Mouse (Mus musculus): ENCODE measurements around the gene Ppp2ca. TPM values are rescaled to one million over a fixed set of nuclear protein-coding genes. Genes with fewer than 3 reads are reported as not detected.
A peak's percentile ranks its signal among the peaks of the same experiment; 100 is the strongest.

Ppp2ca gene
- polyA plus RNA-seq, 1 experiment = 103 TPM

- no peak overlapping the region for H3K27ac ChIP-seq (ENCODE audit: insufficient read depth, low read length)
- H3K27me3 ChIP-seq (ENCODE audit: control insufficient read depth, insufficient read depth, low read length, poor library complexity, severe bottlenecking) = no peaks in the 10 kb centered on the region
- H3K9me3 ChIP-seq (replicated peaks; ENCODE audit: control insufficient read depth, insufficient read depth, low read length, poor library complexity, severe bottlenecking) = no peaks in the 10 kb centered on the region
- no peaks in the 10 kb centered on the region for H3K4me1 ChIP-seq (ENCODE audit: control insufficient read depth, insufficient read depth, low read length)
- H3K9ac ChIP-seq (ENCODE audit: low read depth, poor library complexity, severe bottlenecking) = no peak overlapping the region
- TF ChIP-seq EP300 (IDR thresholded peaks at IDR 0.05; ENCODE audit: insufficient read depth, low read depth, low read length) = no peak
- no peak for TF ChIP-seq POLR2A (IDR thresholded peaks at IDR 0.05; ENCODE audit: insufficient read depth, low read length)
- TF ChIP-seq CTCF (IDR thresholded peaks at IDR 0.05; ENCODE audit: low read depth, low read length) = no peak
- H3K4me3 ChIP-seq (ENCODE audit: low read depth, low read length) = no peak overlapping the region
- H3K36me3 ChIP-seq (ENCODE audit: control insufficient read depth, insufficient read depth, low read length, poor library complexity, severe bottlenecking) = no peaks in the 10 kb centered on the region
Measured at GRCm38 (mm10) chr11:52075794-52076633, 22.5 kb upstream of the Ppp2ca start.

DNA sequence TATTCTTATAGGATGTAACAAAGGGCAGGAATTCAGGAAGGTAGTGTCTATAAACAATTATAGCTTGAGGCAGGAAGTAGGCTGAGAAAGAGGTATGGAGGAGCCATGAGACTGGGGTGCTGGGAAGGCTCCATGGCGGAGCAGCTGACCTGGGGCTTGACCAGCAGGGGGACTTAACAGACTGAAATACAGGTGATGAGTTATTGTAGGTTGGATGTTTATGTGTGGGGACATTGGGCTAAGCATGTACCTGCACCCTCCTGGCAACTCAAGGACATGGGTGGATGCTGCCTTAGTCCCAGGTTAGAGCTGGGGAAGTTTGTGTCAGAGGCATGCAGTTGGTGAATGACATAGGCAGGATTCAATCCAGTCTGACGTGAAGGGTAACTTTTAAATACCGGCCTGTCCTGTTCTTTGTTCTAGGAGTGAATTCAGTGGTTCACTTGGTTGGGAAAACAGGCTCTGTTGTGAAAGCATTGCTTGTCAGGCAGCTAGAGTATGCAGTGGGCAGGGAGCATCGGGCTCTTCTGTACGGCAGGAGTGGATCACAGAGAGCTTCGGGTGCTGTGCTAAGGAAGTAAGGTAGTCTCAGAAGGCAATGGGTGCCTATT is 21.6 kb upstream of the Ppp2ca start:
- Histone ChIP-seq H3K9ac (ENCODE audit: low read depth, poor library complexity, severe bottlenecking) (no peak overlapping the region), H3K36me3 (ENCODE audit: control insufficient read depth, insufficient read depth, low read length, poor library complexity, severe bottlenecking) (no peaks in the 10 kb centered on the region), H3K9me3 (replicated peaks; ENCODE audit: control insufficient read depth, insufficient read depth, low read length, poor library complexity, severe bottlenecking) (no peaks in the 10 kb centered on the region), H3K4me3 (ENCODE audit: low read depth, low read length) (no peak overlapping the region), H3K4me1 (ENCODE audit: control insufficient read depth, insufficient read depth, low read length) (no peaks in the 10 kb centered on the region), H3K27me3 (ENCODE audit: control insufficient read depth, insufficient read depth, low read length, poor library complexity, severe bottlenecking) (no peaks in the 10 kb centered on the region), H3K27ac (ENCODE audit: insufficient read depth, low read length) (no peak overlapping the region)
- TF ChIP-seq CTCF (IDR thresholded peaks at IDR 0.05; ENCODE audit: low read depth, low read length) (peak; percentile 11), POLR2A (IDR thresholded peaks at IDR 0.05; ENCODE audit: insufficient read depth, low read length) (no peak)

DNA sequence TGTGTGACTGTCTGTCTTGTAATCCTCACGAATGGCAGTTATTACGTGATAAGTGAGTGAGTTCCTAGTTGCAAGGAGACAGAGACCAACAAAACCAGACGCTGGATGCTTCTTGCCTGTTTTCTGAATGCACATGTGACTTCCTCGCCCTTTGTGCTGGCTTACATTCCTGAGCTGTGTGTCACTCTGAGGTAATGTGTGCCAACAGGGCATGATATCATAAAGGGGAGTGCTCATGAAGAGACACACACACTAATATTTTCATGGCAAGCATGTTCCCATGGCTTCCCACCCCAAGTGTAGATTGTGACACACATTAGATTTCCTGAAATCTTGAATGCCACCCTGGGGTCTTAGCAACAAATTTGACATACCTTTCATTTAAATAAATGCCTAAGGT is 20.5 kb upstream of the Ppp2ca start:
- H3K4me1 ChIP-seq (ENCODE audit: control insufficient read depth, insufficient read depth, low read length) = no peaks in the 10 kb centered on the region
- no peaks in the 10 kb centered on the region for H3K36me3 ChIP-seq (ENCODE audit: control insufficient read depth, insufficient read depth, low read length, poor library complexity, severe bottlenecking)
- no peak overlapping the region for H3K27ac ChIP-seq (ENCODE audit: insufficient read depth, low read length)
- TF ChIP-seq EP300 (IDR thresholded peaks at IDR 0.05; ENCODE audit: insufficient read depth, low read depth, low read length) (no peak), POLR2A (IDR thresholded peaks at IDR 0.05; ENCODE audit: insufficient read depth, low read length) (no peak), CTCF (IDR thresholded peaks at IDR 0.05; ENCODE audit: low read depth, low read length) (no peak)
- no peaks in the 10 kb centered on the region for H3K9me3 ChIP-seq (replicated peaks; ENCODE audit: control insufficient read depth, insufficient read depth, low read length, poor library complexity, severe bottlenecking)
- H3K4me3 ChIP-seq (ENCODE audit: low read depth, low read length) = no peak overlapping the region
- H3K27me3 ChIP-seq (ENCODE audit: control insufficient read depth, insufficient read depth, low read length, poor library complexity, severe bottlenecking) = no peaks in the 10 kb centered on the region
- no peak overlapping the region for H3K9ac ChIP-seq (ENCODE audit: low read depth, poor library complexity, severe bottlenecking)

GRCm38 (mm10) chr11:52079978-52080377 is 18.5 kb upstream of the Ppp2ca start:
- H3K27ac ChIP-seq (ENCODE audit: insufficient read depth, low read length) = no peak overlapping the region
- no peaks in the 10 kb centered on the region for H3K36me3 ChIP-seq (ENCODE audit: control insufficient read depth, insufficient read depth, low read length, poor library complexity, severe bottlenecking)

GRCm38 (mm10) chr11:52080656-52081055 is 17.8 kb upstream of the Ppp2ca start:
- Histone ChIP-seq H3K4me3 (ENCODE audit: low read depth, low read length) (no peak overlapping the region), H3K9ac (ENCODE audit: low read depth, poor library complexity, severe bottlenecking) (no peak overlapping the region), H3K36me3 (ENCODE audit: control insufficient read depth, insufficient read depth, low read length, poor library complexity, severe bottlenecking) (no peaks in the 10 kb centered on the region), H3K27ac (ENCODE audit: insufficient read depth, low read length) (no peak overlapping the region), H3K9me3 (replicated peaks; ENCODE audit: control insufficient read depth, insufficient read depth, low read length, poor library complexity, severe bottlenecking) (no peaks in the 10 kb centered on the region), H3K4me1 (ENCODE audit: control insufficient read depth, insufficient read depth, low read length) (no peaks in the 10 kb centered on the region), H3K27me3 (ENCODE audit: control insufficient read depth, insufficient read depth, low read length, poor library complexity, severe bottlenecking) (no peaks in the 10 kb centered on the region)
- no peak for TF ChIP-seq POLR2A (IDR thresholded peaks at IDR 0.05; ENCODE audit: insufficient read depth, low read length)

More at GRCm38 (mm10) chr11:52079978-52080377, 18.5 kb upstream of the Ppp2ca start:
- no peak overlapping the region for H3K4me3 ChIP-seq (ENCODE audit: low read depth, low read length)
- no peak overlapping the region for H3K9ac ChIP-seq (ENCODE audit: low read depth, poor library complexity, severe bottlenecking)
- H3K9me3 ChIP-seq (replicated peaks; ENCODE audit: control insufficient read depth, insufficient read depth, low read length, poor library complexity, severe bottlenecking) = no peaks in the 10 kb centered on the region
- no peak for TF ChIP-seq CTCF (IDR thresholded peaks at IDR 0.05; ENCODE audit: low read depth, low read length)
- TF ChIP-seq POLR2A (IDR thresholded peaks at IDR 0.05; ENCODE audit: insufficient read depth, low read length) = no peak
- no peak for TF ChIP-seq EP300 (IDR thresholded peaks at IDR 0.05; ENCODE audit: insufficient read depth, low read depth, low read length)
- H3K27me3 ChIP-seq (ENCODE audit: control insufficient read depth, insufficient read depth, low read length, poor library complexity, severe bottlenecking) = no peaks in the 10 kb centered on the region
- no peaks in the 10 kb centered on the region for H3K4me1 ChIP-seq (ENCODE audit: control insufficient read depth, insufficient read depth, low read length)

DNA sequence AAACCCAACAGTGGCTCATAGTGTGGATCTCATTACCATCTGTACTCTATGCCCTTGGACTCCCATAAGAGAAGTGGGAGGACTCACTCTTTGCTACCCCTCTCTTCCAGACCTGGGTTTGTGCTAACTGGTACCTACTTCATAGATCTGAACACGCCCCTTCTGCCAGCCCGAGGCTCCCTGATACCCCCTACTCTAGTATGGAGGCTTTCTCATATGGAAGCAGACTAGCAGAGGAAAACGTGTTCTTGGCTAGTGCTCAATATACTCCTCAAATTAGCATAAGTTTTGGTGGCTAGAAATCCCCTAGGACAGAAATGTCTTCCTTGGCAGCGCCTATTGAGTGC is 12.7 kb upstream of the Ppp2ca start:
- Histone ChIP-seq H3K27ac (ENCODE audit: insufficient read depth, low read length) (no peak overlapping the region), H3K36me3 (ENCODE audit: control insufficient read depth, insufficient read depth, low read length, poor library complexity, severe bottlenecking) (no peaks in the 10 kb centered on the region), H3K4me3 (ENCODE audit: low read depth, low read length) (no peak overlapping the region), H3K4me1 (ENCODE audit: control insufficient read depth, insufficient read depth, low read length) (no peaks in the 10 kb centered on the region), H3K9ac (ENCODE audit: low read depth, poor library complexity, severe bottlenecking) (no peak overlapping the region), H3K9me3 (replicated peaks; ENCODE audit: control insufficient read depth, insufficient read depth, low read length, poor library complexity, severe bottlenecking) (no peaks in the 10 kb centered on the region), H3K27me3 (ENCODE audit: control insufficient read depth, insufficient read depth, low read length, poor library complexity, severe bottlenecking) (no peaks in the 10 kb centered on the region)
- TF ChIP-seq CTCF (IDR thresholded peaks at IDR 0.05; ENCODE audit: low read depth, low read length) = no peak
- TF ChIP-seq POLR2A (IDR thresholded peaks at IDR 0.05; ENCODE audit: insufficient read depth, low read length) = no peak
- TF ChIP-seq EP300 (IDR thresholded peaks at IDR 0.05; ENCODE audit: insufficient read depth, low read depth, low read length) = no peak

Measured in ES-Bruce4 (cell line).